In the genomic region with DNA sequence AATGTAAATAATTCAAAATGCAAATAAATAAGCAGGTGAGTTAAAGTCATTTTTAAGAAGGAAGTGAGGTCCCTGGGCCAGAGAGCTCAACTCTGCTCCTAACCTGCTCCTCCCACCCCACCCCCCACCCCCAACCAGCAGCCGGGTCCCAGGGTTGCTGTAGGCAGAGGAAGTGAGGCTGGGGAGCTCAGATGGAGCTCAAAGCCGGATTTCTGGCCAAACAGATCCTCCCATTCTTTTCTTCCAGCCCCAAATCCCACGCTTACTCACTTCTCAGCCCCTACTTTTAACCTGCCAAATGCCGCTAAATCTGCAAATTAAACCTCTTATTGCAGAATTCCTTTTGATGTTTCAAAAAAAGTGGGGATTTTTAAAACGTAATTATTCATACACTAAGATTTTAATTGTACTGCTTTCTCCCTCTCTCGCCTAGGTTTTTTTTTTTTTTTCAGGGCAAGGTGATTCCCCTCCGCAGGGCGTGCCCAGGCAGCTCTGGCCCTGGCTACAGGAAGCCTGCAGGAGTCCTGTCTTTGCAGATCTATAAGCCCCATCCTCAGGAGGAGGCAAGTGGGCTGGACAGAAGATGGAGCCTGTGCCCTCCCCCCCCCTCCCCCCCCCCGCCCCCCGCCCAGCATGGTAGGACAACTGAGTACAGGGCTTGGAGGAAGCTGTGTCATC, we compare ENCODE assay signal across 23 mouse cellular contexts. TPM values are rescaled to one million over a fixed set of nuclear protein-coding genes. Genes with fewer than 3 reads are reported as not detected.
A peak's percentile ranks its signal among the peaks of the same experiment; 100 is the strongest.
DNase-seq lines count a peak whose midpoint lies in the region; ATAC-seq and TF ChIP-seq lines count a peak whose summit lies in the region.
"Had no signal": no experiment of that assay in that cellular context is flagged by ENCODE, and none has a peak within 500 bp of the region (broad histone marks: within the 10 kb centered on the region; RNA-seq: fewer than 3 reads in every experiment).

No protein-coding gene starts in this region.

- peak; percentile 51 for DNase-seq in forebrain, embryonic 11.5 days (ENCODE audit: low spot score)
- DNase-seq in lung, postnatal 10 days, result no peak
- peak; percentile 34 for DNase-seq in ES-E14 (ENCODE audit: low read depth, low spot score)
- peak; percentile 25 for DNase-seq in embryonic facial prominence, embryonic 11.5 days (ENCODE audit: low spot score)
- no peak for DNase-seq in left cerebral cortex, adult 11 months (ENCODE audit: low spot score)
- no peak for DNase-seq in gastrocnemius, adult 8-10 months (ENCODE audit: low spot score in 2 of 2)
- DNase-seq: adrenal gland, postnatal 36 days; cerebellum, postnatal 36 days; gastrocnemius, adult 2 months; heart, postnatal 4 days; kidney, postnatal 36 days; liver; right cerebral cortex, postnatal 14 days; thymus, postnatal 4 days had no signal

- no peak for ATAC-seq in forebrain, embryonic 11.5 days (replicated peaks; ENCODE audit: low FRiP score)
- ATAC-seq in forebrain, embryonic 16.5 days, result no peak
- peak; percentile 28; the same call in 1 of the 2 replicates for ATAC-seq in lung, embryonic 16.5 days (ENCODE audit: low read depth)
- ATAC-seq in embryonic facial prominence, embryonic 11.5 days (replicated peaks; ENCODE audit: insufficient number of reproducible peaks, low FRiP score, low TSS enrichment, low read depth), result no peak
- ATAC-seq: forebrain, embryonic 15.5 days; hindbrain, postnatal 0 days had no signal

- WGBS in forebrain, embryonic 11.5 days, result 9% methylated on average over 8 of the region's 10 CpGs
- 13% methylated on average over 8 of the region's 10 CpGs for WGBS in forebrain, embryonic 16.5 days
- 16% methylated on average over 8 of the region's 10 CpGs for WGBS in lung, embryonic 16.5 days
- WGBS in embryonic facial prominence, embryonic 11.5 days, result 10% methylated on average over 8 of the region's 10 CpGs

- H3K4me1 ChIP-seq in forebrain, embryonic 11.5 days (replicated peaks; ENCODE audit: control insufficient read depth, insufficient read depth, low read length), result no peaks in the 10 kb centered on the region
- no peaks in the 10 kb centered on the region for H3K4me1 ChIP-seq in forebrain, embryonic 16.5 days (replicated peaks; ENCODE audit: control insufficient read depth, insufficient read depth, low read length)
- H3K4me1 ChIP-seq in lung, embryonic 16.5 days (replicated peaks; ENCODE audit: control insufficient read depth, insufficient read depth, low read length), result no peaks in the 10 kb centered on the region
- H3K4me1 ChIP-seq in ES-E14 (ENCODE audit: control insufficient read depth in 2 of 2, insufficient read depth in 2 of 2, low read length in 2 of 2, poor library complexity in 1 of 2), result no peaks in the 10 kb centered on the region
- H3K4me1 ChIP-seq in embryonic facial prominence, embryonic 11.5 days (ENCODE audit: control insufficient read depth, insufficient read depth, low read length), result no peaks in the 10 kb centered on the region
- H3K4me1 ChIP-seq: forebrain, embryonic 15.5 days; lung, embryonic 15.5 days; megakaryocyte, embryonic 14.5 days had no signal

- in situ Hi-C loops in ES-E14 (cut with MboI; ENCODE audit: low sequenced_read_pairs in 2 of 2, unreplicated experiment in 2 of 2), result no loop called here

- H3K27ac ChIP-seq in forebrain, embryonic 11.5 days (ENCODE audit: low read depth, low read length), result no peak overlapping the region
- no peak overlapping the region for H3K27ac ChIP-seq in forebrain, embryonic 16.5 days (ENCODE audit: low read length)
- 0 out of 2 replicates have a peak overlapping the region, but pooled peaks have one; percentile 17 for H3K27ac ChIP-seq in lung, embryonic 16.5 days (ENCODE audit: low read length)
- no peak overlapping the region for H3K27ac ChIP-seq in ES-E14 (ENCODE audit: insufficient read depth, low read depth, low read length, poor library complexity, severe bottlenecking)
- no peak overlapping the region for H3K27ac ChIP-seq in embryonic facial prominence, embryonic 11.5 days (replicated peaks; ENCODE audit: low read depth, low read length)
- H3K27ac ChIP-seq: forebrain, embryonic 15.5 days; gastrocnemius, adult 2 months; heart, embryonic 10.5 days; hindbrain, postnatal 0 days; lung, embryonic 15.5 days; stomach, postnatal 0 days had no signal

- H3K27me3 ChIP-seq in forebrain, embryonic 11.5 days (ENCODE audit: control insufficient read depth, insufficient read depth, low read length), result no peaks in the 10 kb centered on the region
- H3K27me3 ChIP-seq in forebrain, embryonic 16.5 days (replicated peaks; ENCODE audit: control insufficient read depth, insufficient read depth, low read length), result no peaks in the 10 kb centered on the region
- H3K27me3 ChIP-seq in lung, embryonic 16.5 days (ENCODE audit: control insufficient read depth, insufficient read depth, low read depth, low read length), result no peaks in the 10 kb centered on the region
- no peaks in the 10 kb centered on the region for H3K27me3 ChIP-seq in embryonic facial prominence, embryonic 11.5 days (ENCODE audit: control insufficient read depth, insufficient read depth, low read length)
- H3K27me3 ChIP-seq: forebrain, embryonic 15.5 days; lung, embryonic 15.5 days had no signal

- no peak overlapping the region for H3K9ac ChIP-seq in forebrain, embryonic 11.5 days (ENCODE audit: low read length)
- no peak overlapping the region for H3K9ac ChIP-seq in forebrain, embryonic 16.5 days (replicated peaks; ENCODE audit: low read depth, low read length)
- no peak overlapping the region for H3K9ac ChIP-seq in lung, embryonic 16.5 days (ENCODE audit: low read length)
- no peak overlapping the region for H3K9ac ChIP-seq in ES-E14 (ENCODE audit: insufficient read depth, low read depth, low read length, poor library complexity, severe bottlenecking)
- no peak overlapping the region for H3K9ac ChIP-seq in embryonic facial prominence, embryonic 11.5 days (replicated peaks; ENCODE audit: low read length)
- H3K9ac ChIP-seq: forebrain, embryonic 15.5 days; lung, embryonic 15.5 days had no signal

- no peak overlapping the region for H3K4me3 ChIP-seq in forebrain, embryonic 11.5 days (ENCODE audit: low read depth, low read length)
- no peak overlapping the region for H3K4me3 ChIP-seq in forebrain, embryonic 16.5 days (replicated peaks; ENCODE audit: low read length)
- H3K4me3 ChIP-seq in lung, embryonic 16.5 days (ENCODE audit: low read length), result no peak overlapping the region
- H3K4me3 ChIP-seq in ES-E14 (ENCODE audit: insufficient read depth in 1 of 2, low read depth in 1 of 2, low read length in 2 of 2, poor library complexity in 1 of 2, severe bottlenecking in 1 of 2), result peak overlapping the region in 1 of 2 experiments; percentile 59; a peak in 2 of 4 replicates
- H3K4me3 ChIP-seq in embryonic facial prominence, embryonic 11.5 days (ENCODE audit: low read depth, low read length), result no peak overlapping the region
- H3K4me3 ChIP-seq: forebrain, embryonic 15.5 days; gastrocnemius, adult 2 months; heart, embryonic 10.5 days; lung, embryonic 15.5 days; megakaryocyte, embryonic 14.5 days had no signal

- no peak overlapping the region for H3K4me2 ChIP-seq in forebrain, embryonic 11.5 days (ENCODE audit: low read depth, low read length, severe bottlenecking)
- H3K4me2 ChIP-seq in forebrain, embryonic 16.5 days (ENCODE audit: low read length), result no peak overlapping the region
- no peak overlapping the region for H3K4me2 ChIP-seq in lung, embryonic 16.5 days (ENCODE audit: low read depth, low read length)
- no peak overlapping the region for H3K4me2 ChIP-seq in embryonic facial prominence, embryonic 11.5 days (ENCODE audit: low read depth, low read length)
- H3K4me2 ChIP-seq: forebrain, embryonic 15.5 days; lung, embryonic 15.5 days had no signal

- H3K9me3 ChIP-seq in forebrain, embryonic 11.5 days (ENCODE audit: control insufficient read depth, low read length), result no peaks in the 10 kb centered on the region
- H3K9me3 ChIP-seq in forebrain, embryonic 16.5 days (ENCODE audit: control insufficient read depth, low read length), result no peaks in the 10 kb centered on the region
- no peaks in the 10 kb centered on the region for H3K9me3 ChIP-seq in lung, embryonic 16.5 days (ENCODE audit: control insufficient read depth, low read length)
- no peaks in the 10 kb centered on the region for H3K9me3 ChIP-seq in ES-E14 (ENCODE audit: control insufficient read depth, insufficient read depth, low read depth, low read length)
- no peaks in the 10 kb centered on the region for H3K9me3 ChIP-seq in embryonic facial prominence, embryonic 11.5 days (replicated peaks; ENCODE audit: control insufficient read depth, low read length)
- H3K9me3 ChIP-seq: forebrain, embryonic 15.5 days; G1E; heart, embryonic 10.5 days; lung, embryonic 15.5 days had no signal

- no peaks in the 10 kb centered on the region for H3K36me3 ChIP-seq in forebrain, embryonic 11.5 days (ENCODE audit: control insufficient read depth, insufficient read depth, low read length)
- no peaks in the 10 kb centered on the region for H3K36me3 ChIP-seq in forebrain, embryonic 16.5 days (ENCODE audit: control insufficient read depth, insufficient read depth)
- no peaks in the 10 kb centered on the region for H3K36me3 ChIP-seq in lung, embryonic 16.5 days (ENCODE audit: control insufficient read depth, insufficient read depth, low read length)
- H3K36me3 ChIP-seq in ES-E14 (ENCODE audit: control insufficient read depth, insufficient read depth, low read length, poor library complexity, severe bottlenecking), result no peaks in the 10 kb centered on the region
- no peaks in the 10 kb centered on the region for H3K36me3 ChIP-seq in embryonic facial prominence, embryonic 11.5 days (replicated peaks; ENCODE audit: control insufficient read depth, insufficient read depth, low read depth, low read length)
- H3K36me3 ChIP-seq: forebrain, embryonic 15.5 days; G1E; heart, embryonic 10.5 days; lung, embryonic 15.5 days had no signal

TF ChIP-seq in ES-E14, 5 proteins besides CTCF, POLR2A, EP300 and RAD21:
- TF ChIP-seq ZC3H11A (IDR thresholded peaks at IDR 0.05; ENCODE audit: borderline replicate concordance, low read depth, low read length), result no peak
- TF ChIP-seq ZNF384 (IDR thresholded peaks at IDR 0.05; ENCODE audit: low read depth, low read length), result peak; percentile 90
TF ChIP-seq in ES-E14: peak in this region for 1.

RNA-seq across cellular contexts. Expression of gene Thnsl2, which starts 24.5 kb away (rescaled TPM):
- 4.4 and 4.7 TPM in 2 replicates for polyA plus RNA-seq in forebrain, embryonic 11.5 days (2014; fragmentation: Nextera tagmentation; extraction: Ambion mirVana)
- polyA plus RNA-seq in forebrain, embryonic 16.5 days (2015; fragmentation: Nextera tagmentation; extraction: Ambion mirVana), result 3.2 and 3.3 TPM in 2 replicates
- 8.8 and 9.7 TPM in 2 replicates for polyA plus RNA-seq in lung, embryonic 16.5 days (2015; fragmentation: Nextera tagmentation; extraction: Ambion mirVana)
- 4.5 and 5.2 TPM in 2 replicates for total RNA-seq in ES-E14 (2012; rRNA removed)
- 4.3 and 4.8 TPM in 2 replicates for polyA plus RNA-seq in embryonic facial prominence, embryonic 11.5 days (2014; fragmentation: Nextera tagmentation; extraction: Ambion mirVana)
- 10 to 100 TPM in 2 of 4 experiments, 1 to 10 TPM in 2; 8.9 to 12.8 (median 9.8) TPM for total RNA-seq in gastrocnemius, adult 8-10 months (2022)
- total RNA-seq: G1E had no signal
- polyA plus RNA-seq: G1E had no signal

Comparison
In these comparisons a context has a peak if more than half of its experiments do, and no peak if none do; other contexts are left out.
1. DNase-seq: peak in forebrain, embryonic 11.5 days (single experiment), ES-E14 (single experiment) and embryonic facial prominence, embryonic 11.5 days (single experiment); none in lung, postnatal 10 days (single experiment), left cerebral cortex, adult 11 months (single experiment) and gastrocnemius, adult 8-10 months (0 of 2).